Mouse (Mus musculus) left cerebral cortex, adult 8-10 months (tissue): ENCODE results near the gene Trpm2. TPM values are rescaled to one million over a fixed set of nuclear protein-coding genes. Genes with fewer than 3 reads are reported as not detected.

Experiments used
- DNase-seq, 2 experiments: peaks; one replicate each; pipeline ENCODE4 v3.0.0; 2022; ENCODE audit warnings: low spot score in 2 of 2
- total RNA-seq, 4 experiments: library from RNA; stranded (reverse); gene quantifications; 2 replicates each; pipeline ENCODE4 v1.2.4; 2022

The Trpm2 gene
- total RNA-seq, 4 experiments from 2014 or later: 49.9 to 64.9 (median 51.2) TPM

- DNase-seq: peak; percentile 39 to 85
Observed at GRCm38 (mm10) chr10:77902894-77903715, 67.3 kb downstream of the Trpm2 start.

GRCm38 (mm10) chr10:77902211-77902893 is 68.0 kb downstream of the Trpm2 start, which contains the start of gene Lrrc3:
Lrrc3 (minus strand) TSS chr10:77902536.
- DNase-seq: peak; percentile 43 to 51

- DNase-seq: peak in 1 of 2 experiments; percentile 21
Observed at GRCm38 (mm10) chr10:77901871-77902210, 68.5 kb downstream of the Trpm2 start.

- no peak for DNase-seq
Observed at GRCm38 (mm10) chr10:77900903-77901818, 69.2 kb downstream of the Trpm2 start.

- DNase-seq: no peak
Observed at GRCm38 (mm10) chr10:77900126-77900525, 70.2 kb downstream of the Trpm2 start.

GRCm38 (mm10) chr10:77895562-77895961 is 74.8 kb downstream of the Trpm2 start:
- DNase-seq: no peak

GRCm38 (mm10) chr10:77890987-77891565 is 79.3 kb downstream of the Trpm2 start:
- no peak for DNase-seq

GRCm38 (mm10) chr10:77886007-77886747 is 84.2 kb downstream of the Trpm2 start:
- DNase-seq: no peak

GRCm38 (mm10) chr10:77882553-77882952 is 87.8 kb downstream of the Trpm2 start:
- no peak for DNase-seq

GRCm38 (mm10) chr10:77880305-77880704 is 90.1 kb downstream of the Trpm2 start:
- DNase-seq: no peak

- no peak for DNase-seq
Observed at GRCm38 (mm10) chr10:77878985-77879384, 91.4 kb downstream of the Trpm2 start.

GRCm38 (mm10) chr10:77869651-77870050 is 100.7 kb downstream of the Trpm2 start:
- DNase-seq: no peak

GRCm38 (mm10) chr10:77867546-77867945 is 102.8 kb downstream of the Trpm2 start:
- no peak for DNase-seq

- DNase-seq: no peak
Observed at GRCm38 (mm10) chr10:77864762-77865143, 105.6 kb downstream of the Trpm2 start.

- no peak for DNase-seq
Observed at GRCm38 (mm10) chr10:77864067-77864761, 106.1 kb downstream of the Trpm2 start.

- DNase-seq: no peak
Observed at GRCm38 (mm10) chr10:77861675-77862074, 108.7 kb downstream of the Trpm2 start, which contains the start of gene Gm3285. Gm3285 (plus strand) TSS chr10:77861975.
